Mouse (Mus musculus): ENCODE measurements around the gene Wnt1.
A peak's percentile ranks its signal among the peaks of the same experiment; 100 is the strongest.

The Wnt1 gene

DNA sequence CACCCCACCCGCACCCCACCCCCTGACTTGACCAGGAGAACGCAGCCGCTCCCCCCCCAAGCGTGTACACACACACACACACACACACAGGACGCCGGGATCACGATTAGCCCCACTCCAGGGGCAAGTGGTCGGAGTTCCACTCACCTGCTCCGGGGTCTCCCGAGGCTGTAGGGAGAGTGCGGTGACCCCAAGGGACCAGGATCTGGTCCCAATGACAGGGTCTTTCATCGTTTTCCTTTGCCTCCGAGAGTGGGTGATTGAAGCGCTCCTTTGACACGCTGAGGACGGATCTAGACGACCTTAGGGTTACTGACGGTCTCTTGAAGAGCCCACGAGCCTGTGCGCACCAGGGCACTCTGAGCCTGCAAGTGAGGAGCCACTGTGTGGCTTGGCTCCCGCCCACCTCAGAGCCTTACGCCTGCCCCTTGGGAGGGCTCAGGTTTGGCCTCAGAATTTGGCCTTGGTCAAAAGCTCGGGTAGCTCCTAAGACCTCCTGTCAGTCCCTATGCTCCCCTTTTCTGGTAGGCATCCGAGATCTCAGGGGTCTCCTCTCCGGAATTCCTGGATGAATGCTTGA lies 11.4 kb upstream of the Wnt1 start:
- no peak for DNase-seq

DNA sequence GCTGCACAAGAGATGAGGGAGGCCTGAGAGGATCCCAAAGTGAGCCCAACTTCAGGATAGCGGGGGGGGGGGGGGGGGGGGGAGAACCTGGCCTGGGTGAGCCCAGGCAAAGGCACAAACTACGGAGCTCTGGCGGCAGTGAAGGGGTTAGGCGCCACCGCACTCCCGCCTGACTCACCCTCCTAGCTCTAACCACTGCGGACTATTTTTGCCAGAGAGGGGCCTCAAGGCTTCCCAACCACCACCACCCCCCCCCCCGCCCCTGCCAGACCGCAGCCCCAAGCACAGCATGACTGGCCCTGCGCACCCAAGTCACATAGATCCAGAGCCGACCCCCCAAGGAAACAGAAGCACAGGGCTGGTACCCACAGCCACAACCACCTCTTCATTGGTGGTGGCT lies 10.9 kb upstream of the Wnt1 start:
- no peak for DNase-seq

DNA sequence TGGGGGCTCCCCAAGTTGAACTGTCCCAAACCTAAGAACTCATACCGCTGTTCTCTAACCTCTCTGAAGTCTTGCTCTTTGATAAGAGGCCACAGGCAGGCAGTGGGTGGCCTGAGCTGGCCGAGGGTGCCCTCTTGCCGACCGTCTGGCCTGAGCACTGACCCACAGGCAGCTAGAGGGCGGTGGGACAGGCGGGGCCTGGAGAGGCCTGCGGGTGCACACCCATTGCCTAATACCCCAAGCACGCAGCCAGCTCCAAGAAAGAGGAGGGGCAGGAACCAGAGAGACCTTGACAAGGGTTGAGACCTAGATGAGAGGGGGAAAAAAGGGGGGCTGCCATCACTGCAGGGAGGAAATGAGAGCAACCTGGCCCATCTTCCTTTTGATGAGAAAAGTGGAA lies 9.6 kb upstream of the Wnt1 start:
- no peak for DNase-seq

DNA sequence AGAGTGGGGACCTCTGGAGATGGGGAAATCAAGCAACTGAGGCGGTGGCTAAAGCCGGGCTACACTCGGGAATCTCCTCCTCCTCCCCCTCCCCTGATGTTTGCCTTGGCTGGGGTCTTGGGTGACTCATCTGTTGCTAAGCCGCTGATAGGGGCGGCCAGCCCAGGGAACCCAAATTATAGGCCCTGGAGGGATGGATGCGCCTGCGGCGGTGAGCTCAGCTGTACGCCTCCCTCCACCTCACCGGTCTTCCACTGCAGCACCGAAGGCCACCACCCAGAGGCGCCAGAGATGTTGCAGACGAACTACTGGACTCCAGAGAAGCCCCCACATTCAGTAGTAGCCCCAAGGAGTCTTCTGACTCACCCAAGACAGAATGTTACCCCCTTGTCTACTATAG lies 9.1 kb upstream of the Wnt1 start:
- no peak for DNase-seq

DNA sequence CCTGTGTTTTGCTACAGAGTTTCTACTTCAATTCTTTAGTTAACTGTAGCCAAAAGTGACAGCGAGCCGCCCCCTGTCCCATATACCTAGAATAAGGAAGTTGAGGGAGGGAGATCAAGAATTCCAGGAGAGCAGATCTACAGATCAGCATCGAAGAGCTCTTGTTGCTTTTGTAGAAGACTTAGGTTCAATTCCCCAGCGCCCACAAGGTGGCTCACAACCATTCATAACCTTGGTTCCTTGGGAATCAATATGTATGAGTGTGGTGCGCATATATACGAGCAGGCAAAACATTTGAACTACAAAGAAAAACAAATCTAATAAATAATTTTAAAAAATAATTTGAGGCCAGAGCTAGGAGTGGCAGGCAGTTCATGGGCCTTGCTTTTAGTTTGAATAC lies 8.5 kb upstream of the Wnt1 start:
- no peak for DNase-seq

DNA sequence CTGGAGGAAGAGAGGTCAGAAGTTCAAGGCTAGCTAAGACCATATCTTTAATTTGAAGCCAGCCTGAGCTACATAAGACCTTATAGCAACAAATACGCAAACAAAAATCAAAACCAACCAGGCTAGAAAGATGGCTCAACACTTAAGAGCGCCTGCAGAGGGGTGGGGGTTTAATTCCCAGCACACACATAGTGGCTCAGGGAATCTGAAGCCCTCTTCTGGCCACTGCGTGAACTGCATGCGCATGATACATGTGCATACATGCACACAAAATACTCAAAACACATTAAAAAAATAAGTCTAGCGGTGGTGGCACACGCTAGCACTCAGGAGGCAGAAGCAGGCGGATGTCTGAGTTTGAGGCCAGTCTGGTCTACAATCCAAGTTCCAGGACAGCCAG lies 3.9 kb upstream of the Wnt1 start:
- DNase-seq = no peak

DNA sequence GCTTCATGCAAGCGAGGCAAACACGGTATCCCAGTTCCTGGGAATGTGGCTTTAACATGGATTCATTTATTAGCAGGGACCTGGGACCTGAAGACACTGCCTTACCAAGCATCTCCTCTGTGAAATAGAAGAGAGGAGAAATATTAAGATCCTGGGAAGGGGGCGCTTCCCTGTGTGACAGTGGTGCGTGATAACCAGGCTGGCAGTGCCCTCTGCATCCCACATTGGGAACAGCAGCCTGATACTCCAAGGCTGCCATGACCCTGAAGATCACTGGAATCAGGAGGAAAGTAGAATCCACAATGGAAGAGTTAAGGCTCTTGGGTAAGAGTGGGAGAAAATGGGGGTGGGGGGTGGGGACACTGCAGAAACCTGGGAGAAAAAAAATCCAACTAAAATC lies 1.7 kb upstream of the Wnt1 start:
- DNase-seq = no peak

DNA sequence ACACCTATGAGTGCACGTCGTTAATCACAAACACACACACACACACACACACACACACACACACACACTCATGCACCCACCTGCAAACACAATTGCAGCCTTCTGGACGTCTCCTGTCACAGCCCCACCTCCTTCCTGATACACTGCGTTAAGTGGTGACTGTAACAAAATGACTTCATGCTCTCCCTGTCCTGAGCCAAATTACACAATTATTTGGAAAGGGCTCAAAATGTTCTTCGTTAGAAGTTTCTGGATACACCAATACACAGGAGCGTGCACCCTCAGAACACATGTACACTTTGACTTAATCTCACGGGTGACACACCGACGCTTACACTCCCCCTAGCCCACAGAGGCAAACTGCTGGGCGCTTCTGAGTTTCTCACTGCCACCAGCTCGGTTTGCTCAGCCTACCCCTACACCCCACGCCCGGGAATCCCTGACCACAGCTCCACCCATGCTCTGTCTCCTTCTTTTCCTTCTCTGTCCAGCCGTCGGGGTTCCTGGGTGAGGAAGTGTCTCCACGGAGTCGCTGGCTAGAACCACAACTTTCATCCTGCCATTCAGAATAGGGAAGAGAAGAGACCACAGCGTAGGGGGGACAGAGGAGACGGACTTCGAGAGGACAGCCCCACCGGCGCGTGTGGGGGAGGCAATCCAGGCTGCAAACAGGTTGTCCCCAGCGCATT lies 541 bp upstream of the Wnt1 start:
- DNase-seq = no peak

DNA sequence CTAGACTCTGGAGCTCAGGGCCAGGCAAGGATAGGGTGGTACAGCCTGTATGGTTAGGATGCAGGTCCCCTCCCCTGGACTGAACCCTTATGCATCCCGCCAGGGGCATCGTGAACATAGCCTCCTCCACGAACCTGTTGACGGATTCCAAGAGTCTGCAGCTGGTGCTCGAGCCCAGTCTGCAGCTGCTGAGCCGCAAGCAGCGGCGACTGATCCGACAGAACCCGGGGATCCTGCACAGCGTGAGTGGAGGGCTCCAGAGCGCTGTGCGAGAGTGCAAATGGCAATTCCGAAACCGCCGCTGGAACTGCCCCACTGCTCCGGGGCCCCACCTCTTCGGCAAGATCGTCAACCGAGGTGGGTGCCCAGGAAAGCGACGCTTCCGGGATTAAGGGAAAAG lies 1.1 kb downstream of the Wnt1 start:
- no peak for DNase-seq

DNA sequence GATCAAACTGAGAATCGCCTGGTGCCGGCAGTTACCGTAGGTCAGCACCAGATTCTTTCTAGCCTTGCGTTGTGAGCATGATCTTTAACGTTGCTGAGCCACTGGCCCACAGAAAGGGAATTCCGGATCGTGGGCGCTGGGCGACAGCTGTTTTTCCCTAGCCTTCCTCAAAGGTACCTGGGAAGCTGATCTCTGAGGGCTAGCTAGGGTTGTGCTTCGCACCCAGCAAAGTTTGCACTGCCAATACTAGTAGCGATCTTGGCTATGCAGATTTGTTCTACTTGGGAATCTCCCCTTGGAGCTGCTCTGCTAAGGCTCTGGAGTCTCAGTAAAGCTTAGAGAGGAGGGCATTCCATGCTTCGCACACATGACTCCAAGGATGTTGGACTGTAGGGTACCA lies 1.6 kb downstream of the Wnt1 start:
- no peak for DNase-seq

DNA sequence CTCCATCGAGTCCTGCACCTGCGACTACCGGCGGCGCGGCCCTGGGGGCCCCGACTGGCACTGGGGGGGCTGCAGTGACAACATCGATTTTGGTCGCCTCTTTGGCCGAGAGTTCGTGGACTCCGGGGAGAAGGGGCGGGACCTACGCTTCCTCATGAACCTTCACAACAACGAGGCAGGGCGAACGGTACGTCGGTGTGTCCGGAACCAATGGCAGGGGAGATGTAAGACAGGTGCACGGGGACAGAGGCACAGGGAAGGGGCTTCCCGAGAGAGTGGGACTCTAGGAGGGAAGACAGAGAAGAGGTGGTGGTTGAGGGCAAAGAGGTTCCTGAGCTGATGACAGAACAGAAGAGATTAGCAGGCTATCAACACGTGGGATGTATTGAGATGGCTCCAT lies 2.1 kb downstream of the Wnt1 start:
- no peak for DNase-seq

DNA sequence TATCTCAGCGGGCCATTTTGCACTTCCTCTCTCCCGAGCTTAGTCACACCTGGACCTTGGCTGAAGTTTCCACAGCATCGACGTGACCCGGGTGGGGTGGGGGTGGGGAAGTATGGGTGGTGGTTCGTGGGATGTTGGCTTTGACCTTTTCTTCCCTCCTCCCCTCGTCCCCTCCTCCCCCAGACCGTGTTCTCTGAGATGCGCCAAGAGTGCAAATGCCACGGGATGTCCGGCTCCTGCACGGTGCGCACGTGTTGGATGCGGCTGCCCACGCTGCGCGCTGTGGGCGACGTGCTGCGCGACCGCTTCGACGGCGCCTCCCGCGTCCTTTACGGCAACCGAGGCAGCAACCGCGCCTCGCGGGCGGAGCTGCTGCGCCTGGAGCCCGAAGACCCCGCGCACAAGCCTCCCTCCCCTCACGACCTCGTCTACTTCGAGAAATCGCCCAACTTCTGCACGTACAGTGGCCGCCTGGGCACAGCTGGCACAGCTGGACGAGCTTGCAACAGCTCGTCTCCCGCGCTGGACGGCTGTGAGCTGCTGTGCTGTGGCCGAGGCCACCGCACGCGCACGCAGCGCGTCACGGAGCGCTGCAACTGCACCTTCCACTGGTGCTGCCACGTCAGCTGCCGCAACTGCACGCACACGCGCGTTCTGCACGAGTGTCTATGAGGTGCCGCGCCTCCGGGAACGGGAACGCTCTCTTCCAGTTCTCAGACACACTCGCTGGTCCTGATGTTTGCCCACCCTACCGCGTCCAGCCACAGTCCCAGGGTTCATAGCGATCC lies 2.8 kb downstream of the Wnt1 start:
- DNase-seq = no peak

DNA sequence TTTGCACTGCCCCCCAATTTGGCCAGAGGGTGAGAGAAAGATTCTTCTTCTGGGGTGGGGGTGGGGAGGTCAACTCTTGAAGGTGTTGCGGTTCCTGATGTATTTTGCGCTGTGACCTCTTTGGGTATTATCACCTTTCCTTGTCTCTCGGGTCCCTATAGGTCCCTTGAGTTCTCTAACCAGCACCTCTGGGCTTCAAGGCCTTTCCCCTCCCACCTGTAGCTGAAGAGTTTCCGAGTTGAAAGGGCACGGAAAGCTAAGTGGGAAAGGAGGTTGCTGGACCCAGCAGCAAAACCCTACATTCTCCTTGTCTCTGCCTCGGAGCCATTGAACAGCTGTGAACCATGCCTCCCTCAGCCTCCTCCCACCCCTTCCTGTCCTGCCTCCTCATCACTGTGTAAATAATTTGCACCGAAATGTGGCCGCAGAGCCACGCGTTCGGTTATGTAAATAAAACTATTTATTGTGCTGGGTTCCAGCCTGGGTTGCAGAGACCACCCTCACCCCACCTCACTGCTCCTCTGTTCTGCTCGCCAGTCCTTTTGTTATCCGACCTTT lies 3.6 kb downstream of the Wnt1 start:
- no peak for DNase-seq

DNA sequence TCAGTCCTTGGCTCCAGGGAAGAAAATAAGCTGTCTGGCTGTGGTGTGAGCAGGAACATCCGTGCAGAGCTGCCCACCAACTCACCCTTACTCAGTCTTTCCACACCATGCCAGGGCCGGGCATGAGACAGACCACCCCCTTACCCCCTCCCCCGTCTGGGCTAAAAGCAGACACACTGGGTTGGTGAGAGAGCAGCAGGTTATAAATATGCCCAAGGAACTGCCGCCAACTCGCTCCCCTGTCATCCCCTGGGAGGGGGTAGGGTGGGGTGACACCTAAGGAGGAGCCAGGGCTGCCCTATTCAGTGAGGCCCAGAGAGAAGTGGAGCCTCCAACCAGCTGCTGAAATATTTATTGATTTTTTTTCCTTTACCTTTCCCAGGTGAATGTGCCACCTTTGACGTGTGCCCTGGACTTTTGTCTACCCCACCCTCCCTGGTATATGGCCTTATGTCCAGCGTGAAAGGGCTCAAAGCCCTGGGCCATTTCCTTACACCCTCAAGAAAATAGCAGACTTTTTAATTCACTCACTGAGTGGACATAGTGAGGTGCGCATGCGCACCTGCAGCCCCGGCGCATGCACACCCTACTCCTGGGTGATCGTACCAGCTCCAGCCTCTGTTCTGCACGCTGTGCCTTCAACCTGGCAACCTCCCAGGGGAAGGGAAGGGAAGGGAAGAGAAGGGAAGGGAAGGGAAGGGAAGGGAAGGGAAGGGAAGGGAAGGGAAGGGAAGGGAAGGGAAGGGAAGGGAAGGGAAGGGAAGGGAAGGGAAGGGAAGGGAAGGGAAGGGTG lies 7.3 kb downstream of the Wnt1 start:
- DNase-seq = no peak

DNA sequence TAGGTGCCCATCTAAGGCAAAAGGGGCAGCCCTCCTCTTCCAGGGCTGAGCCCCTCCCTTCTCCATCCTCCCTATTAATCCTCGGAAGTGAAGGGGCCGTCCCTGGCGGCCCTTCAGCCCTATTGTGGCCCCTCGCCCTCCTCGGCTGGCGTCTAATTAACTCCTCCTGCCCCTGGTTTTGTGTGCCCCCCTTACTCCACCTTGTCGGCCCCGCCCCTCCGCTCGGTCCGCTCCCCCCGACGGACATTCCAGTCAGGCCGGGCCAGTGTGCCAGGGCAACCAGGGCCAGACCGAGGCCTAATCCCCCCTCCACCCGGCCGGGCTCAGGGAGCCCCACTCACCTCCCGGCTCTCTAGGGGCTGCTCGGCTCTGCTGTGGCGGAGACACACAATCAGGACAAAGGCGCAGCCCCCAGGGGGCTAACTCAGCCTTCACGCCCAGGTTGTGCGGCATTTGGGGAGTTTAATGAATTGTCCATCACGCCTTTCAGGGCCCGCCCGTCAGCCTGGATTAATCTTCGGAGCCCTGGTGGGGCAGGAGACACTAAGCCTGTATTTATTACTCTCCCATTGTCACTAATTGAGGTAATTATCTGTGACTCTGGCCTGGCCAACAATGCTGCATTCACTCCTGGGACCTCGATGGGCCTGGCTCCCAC lies 8.3 kb downstream of the Wnt1 start:
- no peak for DNase-seq

DNA sequence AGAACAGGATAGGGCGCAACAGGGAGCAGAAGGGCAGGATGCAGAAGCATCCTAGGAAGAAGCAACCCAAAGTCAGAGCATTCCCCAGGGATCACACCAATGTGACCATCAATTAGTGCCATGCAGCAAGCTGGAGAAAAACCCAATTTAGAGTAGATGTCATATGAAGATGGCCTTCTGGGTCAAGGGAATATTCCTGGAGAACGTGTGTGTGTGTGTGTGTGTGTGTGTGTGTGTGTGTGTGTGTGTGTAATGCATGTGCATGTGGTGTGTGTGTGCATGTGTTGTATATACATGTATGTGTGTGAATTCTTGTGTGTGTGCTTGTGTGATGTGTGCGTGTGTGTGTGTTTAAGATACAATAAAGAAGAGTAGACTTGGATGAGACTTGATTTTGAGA lies 9.2 kb downstream of the Wnt1 start:
- DNase-seq = no peak

DNA sequence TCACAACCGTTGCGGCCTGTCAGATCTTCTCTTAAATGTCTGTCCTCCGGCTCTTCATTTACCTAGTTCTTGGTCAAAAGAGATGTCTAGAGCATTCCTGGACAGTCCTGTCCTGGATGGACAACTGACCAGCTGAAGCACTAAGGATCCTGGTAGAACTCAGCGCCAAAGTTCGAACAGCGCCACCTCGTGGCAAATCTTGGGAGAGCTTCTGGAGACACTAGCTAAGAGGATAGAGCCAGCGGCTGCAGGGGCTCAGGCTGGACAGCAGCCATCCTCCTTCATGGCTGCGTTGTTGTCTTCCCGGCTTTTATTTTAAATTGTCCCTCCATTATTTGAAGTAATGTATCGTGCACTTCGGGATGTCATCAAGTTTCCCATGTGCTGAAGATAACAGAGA lies 9.7 kb downstream of the Wnt1 start:
- peak; percentile 76 to 85 for DNase-seq

DNA sequence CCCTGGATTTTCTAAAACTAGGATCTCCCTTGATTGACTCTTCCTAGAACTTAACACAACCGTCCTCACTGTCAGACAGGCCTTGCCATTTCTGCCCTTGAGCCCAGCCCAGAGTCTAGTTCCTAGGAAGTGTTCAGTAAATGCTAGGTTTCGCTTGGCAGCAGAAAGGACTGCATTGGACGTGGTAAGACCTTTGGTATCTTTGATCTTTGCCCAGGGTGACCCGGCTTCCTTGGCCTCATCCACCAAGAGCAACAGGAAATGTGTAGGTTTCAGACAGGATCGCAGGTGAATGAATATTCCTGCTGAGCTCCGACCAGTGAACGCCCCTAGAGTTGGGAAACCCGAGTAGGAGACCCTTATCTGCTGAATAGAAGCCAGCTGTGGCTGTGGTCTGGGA lies 13.3 kb downstream of the Wnt1 start:
- DNase-seq = no peak

DNA sequence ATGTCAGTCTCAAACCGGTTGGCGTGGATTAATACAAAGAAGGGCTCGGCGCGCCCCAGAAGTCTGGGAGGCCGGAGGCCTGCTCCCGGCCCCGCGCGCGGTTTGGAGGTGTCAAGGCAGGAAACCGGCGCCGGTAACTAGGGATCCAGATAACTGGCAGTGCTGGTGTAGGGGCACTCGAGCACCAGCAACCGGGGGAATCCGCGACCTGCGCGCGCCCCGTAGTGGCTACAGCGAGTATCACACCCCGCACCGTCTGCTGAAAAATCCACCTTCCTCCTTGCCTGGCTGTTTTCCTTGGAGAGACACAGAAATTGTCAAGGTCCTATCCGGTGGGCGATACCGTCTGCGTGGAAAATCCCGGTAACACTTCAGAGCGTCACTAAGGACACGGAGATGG lies 14.4 kb downstream of the Wnt1 start:
- DNase-seq = peak; percentile 88 to 94

DNA sequence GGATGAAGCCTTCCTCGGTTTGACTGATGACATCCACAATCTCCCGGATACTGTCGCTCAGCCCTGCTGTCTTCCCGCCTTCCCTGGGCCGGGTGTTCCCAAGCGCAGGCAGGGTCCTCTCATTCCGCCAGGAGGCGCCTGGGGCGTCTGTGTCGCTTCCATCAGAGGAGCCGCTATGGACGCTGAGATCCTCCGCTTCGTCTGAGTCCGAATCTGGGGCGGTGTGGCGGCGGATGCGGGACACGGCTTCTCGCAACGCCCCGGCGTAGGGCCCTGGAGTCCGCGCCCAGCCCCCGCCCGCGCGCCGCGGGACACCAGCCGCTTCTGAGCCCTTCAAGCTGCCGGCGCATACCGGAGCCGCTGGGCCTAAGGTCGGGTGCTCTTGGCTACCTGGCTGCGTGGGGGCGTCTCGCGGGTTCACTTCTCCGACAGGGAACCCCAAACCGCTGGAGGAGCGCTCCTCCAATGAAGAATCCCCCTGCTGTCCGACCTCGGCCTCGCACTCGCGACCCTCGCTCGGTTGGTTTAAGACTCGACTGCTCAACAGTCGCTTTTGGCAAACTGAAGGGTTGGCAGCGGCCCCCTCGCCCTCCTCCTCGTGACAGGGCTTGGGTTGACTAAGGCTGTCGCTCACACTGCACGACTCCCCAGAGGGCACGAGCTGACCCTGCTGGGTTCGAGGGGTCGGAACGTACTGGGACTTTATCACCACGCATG lies 15.8 kb downstream of the Wnt1 start:
- DNase-seq = peak; percentile 68 to 70

DNA sequence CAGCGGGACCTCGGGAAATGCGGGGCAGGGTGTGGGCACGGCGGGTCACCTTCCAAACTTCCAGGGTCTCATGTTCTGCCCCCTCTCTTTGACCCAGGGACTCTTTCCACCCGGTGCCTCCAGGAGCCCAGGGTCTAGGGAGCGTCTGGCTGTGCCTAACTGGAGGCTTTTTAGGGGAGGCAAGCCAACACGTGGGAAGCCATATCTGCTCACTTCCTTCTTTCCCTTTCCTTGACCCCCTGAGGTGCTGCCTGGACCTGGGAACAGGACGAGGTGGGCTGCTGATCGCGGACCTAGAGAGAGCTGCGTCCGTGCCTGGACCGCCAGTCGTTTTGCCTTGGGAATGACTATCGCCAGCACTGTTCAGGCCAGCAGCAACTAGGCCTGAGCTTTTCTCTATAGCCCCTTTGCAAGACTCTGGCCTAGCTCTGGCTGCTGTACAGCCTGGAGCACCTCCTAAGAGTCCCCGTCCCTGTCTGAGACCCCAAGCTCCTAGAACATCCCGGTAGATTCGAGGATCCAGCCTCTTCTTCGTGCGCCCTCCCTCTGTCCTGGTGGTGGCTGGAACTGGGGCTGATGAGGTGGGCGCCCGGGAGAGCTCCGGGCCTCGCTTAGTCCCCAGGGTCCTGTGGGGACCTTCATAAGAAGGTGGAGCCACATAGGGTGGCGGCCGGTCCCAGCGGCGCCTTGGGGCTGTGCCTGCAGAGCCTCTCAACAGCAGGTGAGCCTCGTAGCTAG lies 16.6 kb downstream of the Wnt1 start:
- DNase-seq = no peak
